Mouse (Mus musculus): ENCODE data around the gene Mfap5.
"Not testable (repeated sequence)": the region's sequence is repeated elsewhere in the genome, so short reads cannot be mapped to it uniquely, and the experiment has no call there.

Gene Mfap5

GRCm38 (mm10) chr6:122561005-122561404, 55.4 kb downstream of the Mfap5 start:
- DNase-seq (ENCODE audit: low read depth), result no peak

- DNase-seq (ENCODE audit: low read depth), result peak; percentile 77
Observed at GRCm38 (mm10) chr6:122562463-122562862, 56.8 kb downstream of the Mfap5 start.

GRCm38 (mm10) chr6:122565070-122565784, 59.6 kb downstream of the Mfap5 start:
- no peak for DNase-seq (ENCODE audit: low read depth)

- no peak for DNase-seq (ENCODE audit: low read depth)
Observed at GRCm38 (mm10) chr6:122569113-122569512, 63.5 kb downstream of the Mfap5 start.

- DNase-seq (ENCODE audit: low read depth), result no peak
Observed at GRCm38 (mm10) chr6:122569762-122570161, 64.1 kb downstream of the Mfap5 start.

GRCm38 (mm10) chr6:122570695-122571616, 65.3 kb downstream of the Mfap5 start:
- DNase-seq (ENCODE audit: low read depth), result no peak

- DNase-seq (ENCODE audit: low read depth), result no peak
Observed at GRCm38 (mm10) chr6:122571617-122571959, 65.9 kb downstream of the Mfap5 start.

GRCm38 (mm10) chr6:122575037-122575436, 69.4 kb downstream of the Mfap5 start:
- DNase-seq (ENCODE audit: low read depth), result not testable (repeated sequence)

GRCm38 (mm10) chr6:122577030-122577429, 71.4 kb downstream of the Mfap5 start:
- DNase-seq (ENCODE audit: low read depth), result no peak
